Mouse (Mus musculus) T-helper 1 cell (primary cell): ENCODE results near the gene Gse1.

Source experiments
- in situ Hi-C: fragments of 300-600 bp; cut with MboI, MseI; formaldehyde crosslinking; loops from one replicate; pipeline ENCODE4 v1.15.1; 2025; ENCODE audit warnings: high pct_unique_total_duplicates

Gene Gse1

GRCm38 (mm10) chr8:120212596-120212995 is 15.7 kb upstream of the Gse1 start:
- in situ Hi-C loops: no loop called here

GRCm38 (mm10) chr8:120213229-120213628 is 15.0 kb upstream of the Gse1 start:
- in situ Hi-C loops: no loop called here

GRCm38 (mm10) chr8:120213939-120214338 is 14.3 kb upstream of the Gse1 start:
- in situ Hi-C loops: no loop called here

GRCm38 (mm10) chr8:120215416-120216141 is 12.7 kb upstream of the Gse1 start:
- in situ Hi-C loops: no loop called here

GRCm38 (mm10) chr8:120216855-120217830 is 11.1 kb upstream of the Gse1 start:
- in situ Hi-C loops: no loop called here

- in situ Hi-C loops: no loop called here
Measured at GRCm38 (mm10) chr8:120222548-120222947, 5.7 kb upstream of the Gse1 start.

- in situ Hi-C loops: no loop called here
Measured at GRCm38 (mm10) chr8:120224521-120225420, 3.5 kb upstream of the Gse1 start.

GRCm38 (mm10) chr8:120225421-120226151 is 2.7 kb upstream of the Gse1 start:
- in situ Hi-C loops: no loop called here

- in situ Hi-C loops: no loop called here
Measured at GRCm38 (mm10) chr8:120226700-120227577, 1.3 kb upstream of the Gse1 start.

GRCm38 (mm10) chr8:120227578-120227876 is 729 bp upstream of the Gse1 start:
- in situ Hi-C loops: no loop called here

- in situ Hi-C loops: no loop called here
Measured at GRCm38 (mm10) chr8:120228781-120229573, 721 bp downstream of the Gse1 start.

- in situ Hi-C loops: no loop called here
Measured at GRCm38 (mm10) chr8:120229574-120229916, 1.3 kb downstream of the Gse1 start.

GRCm38 (mm10) chr8:120230081-120230480 is 1.8 kb downstream of the Gse1 start:
- in situ Hi-C loops: no loop called here

GRCm38 (mm10) chr8:120230715-120231614 is 2.7 kb downstream of the Gse1 start:
- in situ Hi-C loops: no loop called here

GRCm38 (mm10) chr8:120231870-120232269 is 3.6 kb downstream of the Gse1 start:
- in situ Hi-C loops: no loop called here

GRCm38 (mm10) chr8:120232398-120232797 is 4.1 kb downstream of the Gse1 start:
- in situ Hi-C loops: no loop called here

- in situ Hi-C loops: no loop called here
Measured at GRCm38 (mm10) chr8:120232913-120233312, 4.7 kb downstream of the Gse1 start.

GRCm38 (mm10) chr8:120234457-120234856 is 6.2 kb downstream of the Gse1 start:
- in situ Hi-C loops: no loop called here
